Mouse (Mus musculus) bone marrow, adult 2 months (tissue): ENCODE results near the gene Pdcd1lg2. TPM values are rescaled to one million over a fixed set of nuclear protein-coding genes. Genes with fewer than 3 reads are reported as not detected.

Source experiments
- H3K27ac ChIP-seq: fragments of 200-500 bp; 2 replicates; pipeline ENCODE4 v1.5.1; 2012; ENCODE audit warnings: low read depth, mild to moderate bottlenecking, control low read depth, inconsistent platforms, low read length; ENCODE audit not compliant: control insufficient read depth, poor library complexity, insufficient read depth
- H3K4me1 ChIP-seq: fragments of 200-500 bp; 2 replicates; pipeline ENCODE4 v1.6.1; 2011; ENCODE audit warnings: low read length; ENCODE audit not compliant: control insufficient read depth, insufficient read depth
- H3K4me3 ChIP-seq: fragments of 200-500 bp; replicated peaks from 2 replicates; pipeline ENCODE3; 2011; ENCODE audit warnings: mild to moderate bottlenecking, low read depth, low read length, control low read depth; ENCODE audit not compliant: control insufficient read depth
- CTCF ChIP-seq: fragments of 200-500 bp; IDR thresholded peaks from 2 replicates; pipeline ENCODE4 v1.5.1; 2011; ENCODE audit warnings: low read length, control low read depth; ENCODE audit not compliant: control insufficient read depth, insufficient read depth
- POLR2A ChIP-seq: fragments of 200-500 bp; IDR thresholded peaks from 2 replicates; pipeline ENCODE4 v1.6.1; 2011; ENCODE audit warnings: low read depth, mild to moderate bottlenecking, control low read depth, low read length, borderline replicate concordance; ENCODE audit not compliant: control insufficient read depth
- WGBS: fragments of 180-500 bp; shearing (Covaris S2); methylation state at CpG from one replicate; pipeline ENCODE4 v1.1.7; 2018; 5-methylcytosine and 5-hydroxymethylcytosine counted together
- polyA plus RNA-seq: library from polyadenylated mRNA; stranded (reverse); fragments of >200 nt; gene quantifications from 2 replicates; pipeline ENCODE4 v1.2.4, GENCODE M21; 2011; ENCODE audit warnings: low replicate concordance; ENCODE audit not compliant: missing spikeins, insufficient read depth, insufficient read length

Gene Pdcd1lg2
- polyA plus RNA-seq, 1 experiment, result 0.92 TPM

DNA sequence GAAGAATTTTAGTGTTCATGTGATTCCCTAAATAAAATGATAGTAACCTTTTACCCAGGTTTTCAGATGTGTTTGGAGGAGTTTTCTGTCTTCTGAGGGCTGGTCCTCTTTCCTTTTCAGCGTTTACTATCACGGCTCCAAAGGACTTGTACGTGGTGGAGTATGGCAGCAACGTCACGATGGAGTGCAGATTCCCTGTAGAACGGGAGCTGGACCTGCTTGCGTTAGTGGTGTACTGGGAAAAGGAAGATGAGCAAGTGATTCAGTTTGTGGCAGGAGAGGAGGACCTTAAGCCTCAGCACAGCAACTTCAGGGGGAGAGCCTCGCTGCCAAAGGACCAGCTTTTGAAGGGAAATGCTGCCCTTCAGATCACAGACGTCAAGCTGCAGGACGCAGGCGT, 37.3 kb upstream of the Pdcd1lg2 start:
- H3K27ac ChIP-seq, result no peak overlapping the region
- no peak for TF ChIP-seq CTCF
- H3K4me1 ChIP-seq, result peaks cover 1% of the 10 kb centered on the region; the same call in 1 of the 2 replicates
- no peak overlapping the region for H3K4me3 ChIP-seq
- WGBS, result 88% methylated on average over 11 of the region's 11 CpGs

DNA sequence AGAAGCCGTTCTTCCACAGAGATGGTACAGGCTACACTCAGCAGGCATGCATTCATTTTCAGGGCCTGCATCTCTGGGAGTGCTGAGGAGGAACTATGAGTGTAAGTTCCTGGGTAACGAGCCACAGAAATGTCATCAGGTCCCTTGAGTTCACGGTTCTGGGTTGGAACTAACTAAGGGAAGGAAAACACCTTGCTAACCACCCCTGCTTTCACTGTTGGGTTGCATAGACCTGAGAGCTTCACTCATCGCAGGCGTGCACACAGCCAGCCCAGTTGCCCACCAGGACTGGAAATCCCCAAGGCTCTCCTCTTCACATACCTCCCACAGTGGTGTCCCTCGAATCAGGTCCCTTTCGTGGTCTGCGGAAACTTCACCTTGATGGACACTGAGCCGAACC, 35.8 kb upstream of the Pdcd1lg2 start:
- Histone ChIP-seq H3K4me1 (peaks cover 1% of the 10 kb centered on the region; the same call in 1 of the 2 replicates), H3K4me3 (no peak overlapping the region), H3K27ac (no peak overlapping the region)
- TF ChIP-seq CTCF (no peak), POLR2A (no peak)
- WGBS, result 74% methylated on average over 9 of the region's 9 CpGs

- peaks cover 1% of the 10 kb centered on the region; the same call in 1 of the 2 replicates for H3K4me1 ChIP-seq
- no peak overlapping the region for H3K4me3 ChIP-seq
- no peak for TF ChIP-seq CTCF
- no peak for TF ChIP-seq POLR2A
- 68% methylated on average over 3 of the region's 3 CpGs for WGBS
- H3K27ac ChIP-seq, result no peak overlapping the region
Observed at GRCm38 (mm10) chr19:29376382-29376781, 34.3 kb upstream of the Pdcd1lg2 start.

DNA sequence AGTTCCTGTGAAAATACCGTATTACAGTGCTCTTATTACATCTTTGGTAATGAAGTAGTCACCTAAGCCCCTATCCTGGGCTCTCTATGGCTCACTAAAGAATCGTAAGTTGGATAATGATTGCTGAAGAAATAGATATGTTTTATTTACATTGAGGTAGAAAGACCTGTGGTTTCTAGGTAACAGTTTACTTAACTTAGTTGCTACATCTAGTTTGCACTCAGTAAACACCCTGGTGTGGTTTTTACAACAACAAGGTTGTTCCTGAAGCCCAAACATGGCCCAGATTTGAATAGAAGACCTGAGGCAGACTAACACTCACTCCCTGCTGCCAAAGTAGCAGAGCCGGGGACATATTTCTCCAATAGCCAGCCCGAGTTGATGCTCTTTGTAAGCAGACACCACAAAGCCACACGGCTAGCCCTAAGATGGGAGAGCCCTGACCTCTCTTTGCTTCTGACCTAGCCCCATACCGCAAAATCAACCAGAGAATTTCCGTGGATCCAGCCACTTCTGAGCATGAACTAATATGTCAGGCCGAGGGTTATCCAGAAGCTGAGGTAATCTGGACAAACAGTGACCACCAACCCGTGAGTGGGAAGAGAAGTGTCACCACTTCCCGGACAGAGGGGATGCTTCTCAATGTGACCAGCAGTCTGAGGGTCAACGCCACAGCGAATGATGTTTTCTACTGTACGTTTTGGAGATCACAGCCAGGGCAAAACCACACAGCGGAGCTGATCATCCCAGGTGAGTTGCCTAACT, 30.7 kb upstream of the Pdcd1lg2 start:
- H3K4me3 ChIP-seq, result no peak overlapping the region
- 83% methylated on average over 14 of the region's 14 CpGs for WGBS
- TF ChIP-seq CTCF, result no peak
- TF ChIP-seq POLR2A, result no peak
- peaks cover 1% of the 10 kb centered on the region; the same call in 1 of the 2 replicates for H3K4me1 ChIP-seq
- H3K27ac ChIP-seq, result no peak overlapping the region

DNA sequence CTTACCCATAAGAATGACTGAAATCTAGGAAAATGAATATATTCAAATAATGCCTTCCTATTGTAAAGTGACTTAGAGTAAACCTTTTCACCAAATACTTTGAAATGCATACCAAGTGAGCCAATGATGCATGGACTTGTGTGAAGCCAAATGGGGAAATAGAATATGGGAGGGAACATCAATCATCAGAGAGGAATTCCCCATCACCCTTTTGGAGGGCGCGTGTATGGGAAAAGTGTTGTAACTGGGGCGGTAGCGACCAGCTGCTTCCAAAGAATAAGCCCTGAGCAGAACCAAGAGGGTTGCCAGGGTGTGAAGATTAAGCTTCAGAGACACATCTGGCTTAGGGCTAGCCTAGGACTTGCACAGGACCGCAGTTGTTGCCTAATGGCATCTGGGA, 27.4 kb upstream of the Pdcd1lg2 start:
- no peak overlapping the region for H3K4me3 ChIP-seq
- no peak for TF ChIP-seq CTCF
- no peak for TF ChIP-seq POLR2A
- H3K4me1 ChIP-seq, result peaks cover 1% of the 10 kb centered on the region; the same call in 1 of the 2 replicates
- 52% methylated on average over 5 of the region's 5 CpGs for WGBS
- no peak overlapping the region for H3K27ac ChIP-seq

GRCm38 (mm10) chr19:29384412-29384811, 26.3 kb upstream of the Pdcd1lg2 start:
- TF ChIP-seq POLR2A, result no peak
- TF ChIP-seq CTCF, result no peak
- no peaks in the 10 kb centered on the region; the same call in 1 of the 2 replicates for H3K4me1 ChIP-seq
- 60% methylated on average over 9 of the region's 9 CpGs for WGBS
- no peak overlapping the region for H3K4me3 ChIP-seq
- no peak overlapping the region for H3K27ac ChIP-seq

- Histone ChIP-seq H3K4me1 (no peaks in the 10 kb centered on the region; the same call in 1 of the 2 replicates), H3K4me3 (no peak overlapping the region), H3K27ac (no peak overlapping the region)
- 30% methylated on average over 6 of the region's 6 CpGs for WGBS
- TF ChIP-seq CTCF (no peak), POLR2A (no peak)
Observed at GRCm38 (mm10) chr19:29384994-29385393, 25.7 kb upstream of the Pdcd1lg2 start.

DNA sequence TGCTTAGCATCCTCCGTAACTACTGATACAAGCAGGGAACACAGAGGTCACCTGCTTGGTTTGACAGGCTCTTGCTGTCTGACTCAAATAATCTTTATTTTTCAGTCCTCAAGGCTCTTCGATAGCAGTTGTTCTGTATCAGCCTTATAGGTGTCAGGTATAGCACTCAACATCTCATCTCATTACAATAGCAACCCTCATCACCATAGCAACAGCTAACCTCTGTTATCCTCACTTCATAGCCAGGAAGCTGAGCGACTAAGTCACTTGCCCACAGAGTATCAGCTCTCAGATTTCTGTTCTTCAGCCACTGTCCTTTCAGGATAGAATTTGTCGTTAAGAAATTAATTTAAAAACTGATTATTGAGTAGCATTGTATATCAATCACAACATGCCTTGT, 24.9 kb upstream of the Pdcd1lg2 start:
- Histone ChIP-seq H3K27ac (no peak overlapping the region), H3K4me1 (no peaks in the 10 kb centered on the region; the same call in 1 of the 2 replicates), H3K4me3 (no peak overlapping the region)
- 84% methylated on average over 4 of the region's 4 CpGs for WGBS
- TF ChIP-seq POLR2A, result no peak
- TF ChIP-seq CTCF, result no peak
